Mouse (Mus musculus) kidney, postnatal 25 days (tissue): ENCODE measurements around the gene Scgn.

Source experiments
- DNase-seq, 2 experiments: peaks; one replicate each; pipeline ENCODE4 v3.0.0; 2021; ENCODE audit warnings: mixed read lengths in 2 of 2

Gene Scgn

DNA sequence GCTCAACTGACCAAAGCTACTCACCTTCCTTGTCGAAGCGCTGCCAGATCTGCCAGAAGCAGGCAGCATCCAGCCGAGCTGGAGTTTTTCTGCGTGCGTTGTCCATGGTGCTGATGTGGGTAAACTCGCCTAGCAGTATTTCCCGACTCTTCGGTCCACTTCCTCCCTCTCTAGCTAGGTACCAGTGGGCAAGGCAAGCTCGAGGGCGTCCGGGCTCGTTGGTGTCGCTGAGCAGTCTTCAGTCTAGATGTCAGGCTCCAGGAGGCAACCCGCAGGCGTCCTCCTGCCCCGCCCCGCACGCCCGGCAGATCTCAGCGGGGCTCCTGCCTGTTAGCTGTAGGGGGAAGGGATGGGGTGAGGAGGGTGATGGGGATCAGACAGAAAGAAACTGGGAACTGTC is at the start of gene Scgn:
Gene Scgn, minus strand, starts transcription at position 287 of the 400 bp plus-strand sequence.
- DNase-seq, result peak; percentile 78 to 81

DNA sequence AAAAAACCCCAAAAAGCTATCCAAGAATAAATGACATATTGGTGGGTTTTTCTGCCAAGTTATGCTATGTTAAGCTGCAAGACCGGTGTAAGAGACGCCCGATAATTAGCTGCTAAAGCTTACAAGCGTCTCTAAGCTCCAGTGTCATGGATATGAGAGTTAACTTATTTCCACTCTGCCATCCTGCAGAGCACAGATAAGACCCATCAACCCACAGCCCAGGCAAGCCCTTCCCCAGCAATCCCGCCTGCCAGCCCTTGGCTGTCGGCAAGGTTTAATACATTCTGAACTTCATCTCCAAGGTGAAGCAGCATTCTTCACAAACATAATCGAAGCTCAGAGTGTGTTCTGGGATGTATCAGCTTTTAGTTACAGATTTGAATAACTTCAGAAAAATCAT is 49.2 kb upstream of the Scgn start:
- no peak for DNase-seq

DNA sequence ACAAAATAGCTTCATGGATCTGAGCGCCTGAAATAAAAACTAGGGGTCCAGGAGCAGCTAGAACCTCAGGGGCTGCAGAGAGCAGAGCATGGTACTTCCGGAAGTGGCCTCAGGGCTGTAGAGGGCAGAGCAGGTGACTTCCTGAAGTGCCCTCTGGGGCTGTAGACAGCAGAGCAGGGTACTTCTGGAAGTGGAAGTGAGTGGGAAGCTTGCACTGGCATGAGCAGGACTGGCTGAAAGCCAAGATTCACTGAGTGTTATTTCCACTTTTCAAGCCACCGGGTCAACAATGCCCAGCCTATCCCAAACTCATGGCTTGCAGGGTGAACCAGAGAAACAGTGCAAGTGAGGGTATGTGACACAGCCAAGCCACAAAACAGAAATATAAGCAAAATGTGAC is 46.5 kb upstream of the Scgn start:
- peak; percentile 3 to 34 for DNase-seq

DNA sequence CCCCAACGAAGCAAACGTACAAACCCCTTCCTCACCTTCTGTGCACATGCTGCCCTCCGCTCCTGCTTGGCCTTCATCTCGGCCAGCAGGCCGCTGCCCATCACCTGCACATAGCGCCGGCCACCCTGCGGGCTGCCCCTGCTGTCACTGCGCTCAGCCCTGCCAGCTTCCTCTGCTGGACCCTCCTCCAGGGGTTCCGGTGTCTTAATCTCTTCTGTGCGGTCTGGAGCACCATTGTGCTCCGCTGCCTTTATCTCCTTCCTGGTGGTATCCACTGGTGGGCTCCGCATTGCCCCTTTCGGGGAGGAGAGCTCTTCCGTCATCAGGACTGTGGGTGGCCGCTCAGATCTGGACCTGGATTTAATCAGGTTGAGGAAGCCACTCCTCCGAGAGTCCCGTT is 45.1 kb upstream of the Scgn start:
- DNase-seq, result no peak

DNA sequence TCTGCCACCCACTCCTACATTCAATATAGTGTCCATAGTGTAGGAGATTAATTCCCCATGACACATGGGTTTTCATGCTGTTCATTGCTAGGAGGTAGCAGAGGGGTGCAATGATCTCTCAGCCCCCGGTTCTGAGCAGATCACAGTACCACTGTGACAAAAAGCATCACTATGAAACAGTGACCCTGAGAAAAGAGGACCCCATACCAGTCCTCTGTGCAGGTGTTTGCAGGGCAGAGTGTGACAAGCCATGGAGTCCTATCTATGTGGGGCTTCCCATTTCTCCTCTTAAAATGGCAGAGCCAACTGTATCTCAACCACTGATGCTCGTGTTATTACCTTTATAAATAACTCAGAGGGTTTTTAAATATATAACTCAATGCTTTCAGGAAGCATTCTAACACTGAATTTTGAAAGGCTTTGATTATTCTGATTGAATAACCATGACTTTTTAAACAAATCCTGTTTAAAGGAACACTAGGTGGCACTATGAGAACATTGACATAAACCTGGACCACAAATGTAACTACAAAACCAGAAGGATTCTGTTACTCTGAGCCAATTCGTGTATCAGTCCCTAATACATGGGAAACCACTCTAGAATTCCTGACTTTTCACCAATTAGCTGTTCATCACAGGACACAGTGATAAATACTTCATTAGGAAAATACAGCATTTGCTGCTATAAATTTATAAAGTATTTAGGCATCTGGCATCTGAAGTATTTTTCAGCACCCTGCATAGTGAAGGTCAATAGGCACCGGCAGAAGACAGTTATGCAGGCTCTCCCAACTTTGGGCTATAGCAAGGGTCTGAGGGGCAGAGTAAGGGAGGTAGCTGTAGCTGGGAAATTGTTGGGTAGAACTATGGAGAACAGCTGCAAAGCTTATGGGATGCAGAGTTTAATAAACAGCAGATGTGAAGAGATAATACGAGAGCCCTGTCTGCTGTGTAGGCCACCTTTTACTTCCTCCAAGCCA is 36.5 kb upstream of the Scgn start:
- DNase-seq, result no peak

DNA sequence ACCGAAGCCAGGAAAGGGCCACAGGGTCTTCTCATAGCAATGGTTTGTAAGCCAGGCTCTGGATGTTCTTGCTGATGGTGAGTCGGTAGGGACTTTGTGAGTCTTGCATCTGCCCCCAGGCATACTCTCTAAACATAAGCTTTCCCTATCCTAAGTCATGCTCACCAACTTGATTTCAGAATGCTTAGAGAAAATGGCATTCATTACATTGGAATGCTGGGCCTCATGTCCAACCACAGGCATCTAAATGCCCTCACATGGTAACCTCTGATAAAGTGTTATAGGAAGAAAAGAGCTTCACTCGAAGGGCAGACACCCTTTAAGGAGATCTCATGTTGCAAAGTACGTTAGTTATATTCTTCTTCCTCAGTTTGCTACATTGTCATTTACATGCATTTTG is 27.5 kb upstream of the Scgn start:
- no peak for DNase-seq

DNA sequence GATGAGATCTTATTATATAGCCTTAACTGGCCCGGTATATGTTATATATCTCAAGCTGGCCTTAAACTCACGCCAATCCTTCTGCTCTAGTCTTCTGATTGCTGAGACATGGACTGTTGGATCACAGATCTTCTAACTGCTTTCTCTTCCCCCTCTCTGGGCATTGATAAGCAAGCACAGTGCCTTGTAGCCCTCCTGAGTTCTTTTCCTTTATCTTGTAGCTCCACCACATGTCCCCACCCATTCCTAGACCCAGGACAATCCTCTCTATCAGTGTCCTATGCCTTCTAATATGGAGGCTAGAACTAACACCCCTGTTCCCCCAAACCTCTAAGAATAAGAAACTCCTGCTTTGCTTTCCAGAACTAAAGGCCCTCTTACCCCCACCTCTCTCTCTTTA is 14.5 kb upstream of the Scgn start:
- no peak for DNase-seq

DNA sequence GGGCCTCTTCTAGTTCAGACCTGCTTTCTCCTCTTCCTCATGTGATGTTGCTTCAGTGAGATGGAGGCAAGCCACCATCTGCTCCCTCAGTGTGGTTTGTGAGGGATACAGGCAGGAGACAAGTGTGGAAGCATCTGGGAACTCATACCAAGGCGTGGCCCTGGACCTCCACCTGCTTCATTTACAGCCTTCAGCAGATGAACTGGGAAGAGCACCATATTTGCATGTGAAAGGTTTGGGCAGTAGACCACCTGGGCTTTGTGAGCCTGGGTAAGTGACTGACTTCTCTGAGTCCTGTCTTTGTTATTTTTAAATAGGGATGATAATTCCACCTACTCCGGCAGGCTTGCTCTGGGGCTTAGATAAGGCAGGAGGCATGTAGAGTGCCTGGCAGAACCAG is 10.8 kb upstream of the Scgn start:
- no peak for DNase-seq

DNA sequence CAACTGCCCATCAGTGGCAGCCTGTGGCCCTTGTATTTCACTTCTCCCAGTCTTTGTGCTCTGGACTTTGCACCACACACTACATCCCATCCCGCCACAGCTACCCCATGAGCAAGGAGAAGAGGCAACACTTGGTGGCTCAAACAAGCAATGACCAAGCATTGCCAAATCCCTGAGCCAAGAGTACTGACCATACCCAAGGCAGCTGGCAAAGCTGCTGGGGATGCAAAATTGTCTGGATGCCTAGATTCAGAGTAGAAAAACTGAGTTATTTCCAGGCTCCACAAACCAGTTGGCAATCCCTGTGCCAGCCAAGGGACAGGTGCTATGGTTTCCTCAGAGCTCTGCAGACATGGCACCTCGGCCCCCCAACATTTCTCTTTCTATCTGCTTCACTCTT is 10.1 kb upstream of the Scgn start:
- DNase-seq, result no peak

DNA sequence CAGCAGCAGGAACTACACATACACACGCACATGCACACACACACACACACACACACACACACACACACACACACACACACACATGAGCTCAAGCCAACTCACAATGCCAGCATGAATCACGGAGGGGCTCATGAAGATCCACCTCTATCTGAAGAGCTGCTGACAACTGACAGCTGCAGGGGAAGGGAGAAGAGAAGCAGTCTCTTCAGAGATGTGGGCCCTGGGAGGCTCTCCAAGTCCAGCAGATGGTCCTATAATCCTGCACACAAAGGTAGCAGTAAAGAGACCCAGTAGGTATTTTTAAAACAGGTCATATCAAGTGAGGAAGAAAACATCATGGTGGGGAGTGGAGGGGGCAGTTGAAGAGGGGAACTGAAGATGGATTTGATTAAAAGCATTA is 7.8 kb upstream of the Scgn start:
- DNase-seq, result no peak

DNA sequence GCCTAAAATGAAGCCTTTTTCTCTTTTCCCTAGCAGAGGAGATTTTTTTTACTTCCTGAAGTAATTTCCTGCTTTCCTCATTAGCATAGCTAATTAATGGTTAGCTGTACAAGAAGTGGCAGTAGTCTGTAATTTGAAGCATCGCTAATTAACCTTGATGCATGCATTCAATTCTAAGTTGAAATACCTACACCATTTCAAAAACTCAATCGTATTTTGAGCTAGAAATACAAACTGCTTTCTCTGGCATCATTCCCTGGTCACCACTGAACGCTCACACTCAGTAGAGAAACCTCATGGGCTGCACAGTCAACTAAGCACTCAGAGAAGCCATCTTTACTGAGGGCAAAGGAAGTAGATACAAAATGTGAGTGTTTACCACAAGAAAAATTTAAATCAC is 3.7 kb upstream of the Scgn start:
- DNase-seq, result no peak

DNA sequence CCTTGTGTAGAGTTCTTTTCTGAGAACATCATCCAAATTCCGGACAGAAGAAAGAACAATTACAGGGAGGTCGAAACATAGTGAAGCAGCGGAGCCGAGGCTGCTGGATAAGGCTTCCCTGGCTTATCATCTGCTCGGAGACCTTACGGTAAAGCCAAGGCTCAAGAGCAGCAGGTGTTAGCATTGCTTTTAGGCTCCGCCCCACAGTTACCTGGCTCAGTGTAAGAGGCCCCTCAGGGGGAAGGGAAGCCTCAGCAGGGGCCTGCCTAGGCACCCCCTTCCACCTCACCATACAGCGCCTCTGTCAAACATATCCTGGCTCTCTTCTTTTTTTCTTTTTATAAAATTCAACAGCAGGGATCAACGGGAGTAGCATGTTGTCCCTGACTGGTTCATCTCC is 3.0 kb upstream of the Scgn start:
- no peak for DNase-seq

DNA sequence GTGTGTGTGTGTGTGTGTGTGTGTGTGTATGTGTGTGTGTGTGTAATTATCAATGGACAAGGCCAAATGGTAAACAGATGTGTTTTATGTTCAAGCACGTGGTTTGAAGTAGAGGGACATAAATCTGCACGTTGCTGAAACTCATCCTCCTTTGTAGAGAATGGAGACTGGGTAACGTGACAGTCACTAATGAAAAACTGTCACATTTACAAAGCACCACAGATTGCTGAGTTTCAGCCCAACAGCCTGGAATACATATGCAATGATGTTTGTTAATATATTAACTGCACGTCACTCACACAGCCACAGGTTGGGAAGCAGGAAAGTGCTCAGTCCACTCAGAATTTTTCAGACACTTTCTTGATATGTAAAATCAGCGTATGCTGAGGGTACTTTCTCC is 563 bp downstream of the Scgn start:
- DNase-seq, result no peak

DNA sequence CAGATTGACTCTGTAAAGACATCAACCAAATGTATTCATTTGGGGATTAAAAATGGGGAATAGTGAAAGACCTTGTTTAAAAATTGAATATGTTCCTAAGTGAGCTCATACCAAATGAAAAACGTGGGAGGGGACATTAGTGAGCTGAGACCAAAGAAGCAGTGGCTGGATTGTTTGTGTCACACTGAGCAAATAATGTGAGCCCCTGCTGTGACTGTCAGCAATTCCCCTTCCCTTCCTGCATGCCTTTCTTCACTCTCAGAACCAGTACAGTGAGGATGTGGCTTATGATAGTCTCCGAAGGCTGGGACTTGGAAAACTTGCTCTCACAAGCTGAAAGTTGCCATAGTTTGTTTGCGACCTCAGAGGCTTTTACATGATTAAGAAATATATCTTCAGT is 5.9 kb downstream of the Scgn start:
- DNase-seq, result no peak

DNA sequence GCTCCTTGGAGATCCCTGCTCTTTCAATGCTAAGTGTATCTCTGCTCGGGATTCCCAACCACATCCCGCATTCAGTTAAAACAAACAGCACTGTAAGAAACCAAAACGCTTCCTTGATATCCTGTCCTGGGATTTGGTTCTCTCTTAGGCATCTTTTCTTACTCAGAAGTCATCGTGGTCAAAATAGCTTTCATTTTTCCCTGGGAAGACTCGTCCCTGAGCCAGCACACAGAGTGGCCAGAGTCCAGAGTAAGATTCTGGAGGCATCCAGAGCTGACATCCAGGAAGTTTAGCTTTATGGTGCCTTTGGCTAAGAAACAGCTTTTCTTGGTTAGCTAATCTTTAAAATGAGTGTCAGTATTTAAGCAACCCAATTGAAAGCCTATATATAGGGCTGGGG is 18.7 kb downstream of the Scgn start:
- no peak for DNase-seq

DNA sequence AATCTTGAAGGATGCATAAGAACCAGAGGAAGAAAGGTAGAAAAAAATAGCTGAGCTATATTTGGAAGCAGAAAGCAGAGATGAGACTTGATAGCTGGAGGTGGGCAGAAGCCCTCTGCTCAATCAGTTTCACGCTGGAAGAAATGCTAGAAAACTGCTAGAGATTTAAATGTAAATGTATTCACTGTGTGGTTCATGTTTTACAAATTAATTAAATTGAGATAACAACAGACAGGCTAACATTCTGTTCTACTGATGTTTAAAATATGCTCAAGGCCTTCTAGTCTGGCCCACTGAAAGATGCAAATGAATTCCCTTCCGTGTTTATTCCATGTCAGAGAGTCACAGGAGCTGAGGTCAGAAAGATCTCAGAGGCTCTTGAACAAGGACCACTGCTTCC is 19.1 kb downstream of the Scgn start:
- no peak for DNase-seq

DNA sequence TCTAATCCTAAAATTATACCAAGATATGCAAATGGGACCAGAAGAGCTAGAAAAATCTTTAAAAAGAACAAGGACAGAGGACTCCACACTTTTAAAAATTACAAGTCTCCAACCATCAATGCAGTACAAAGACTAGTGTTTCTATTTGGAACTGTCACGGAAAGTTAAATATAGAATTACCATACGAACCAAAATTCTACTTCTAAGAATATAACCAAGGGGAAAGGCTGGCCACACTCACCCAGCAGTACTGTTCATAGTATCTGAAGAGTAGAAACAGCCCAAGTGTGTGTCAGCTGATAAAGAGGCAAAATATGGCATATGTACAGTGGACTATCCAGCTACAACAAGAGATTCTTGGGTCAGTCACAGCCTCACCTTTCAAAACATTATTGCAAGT is 26.1 kb downstream of the Scgn start:
- no peak for DNase-seq

DNA sequence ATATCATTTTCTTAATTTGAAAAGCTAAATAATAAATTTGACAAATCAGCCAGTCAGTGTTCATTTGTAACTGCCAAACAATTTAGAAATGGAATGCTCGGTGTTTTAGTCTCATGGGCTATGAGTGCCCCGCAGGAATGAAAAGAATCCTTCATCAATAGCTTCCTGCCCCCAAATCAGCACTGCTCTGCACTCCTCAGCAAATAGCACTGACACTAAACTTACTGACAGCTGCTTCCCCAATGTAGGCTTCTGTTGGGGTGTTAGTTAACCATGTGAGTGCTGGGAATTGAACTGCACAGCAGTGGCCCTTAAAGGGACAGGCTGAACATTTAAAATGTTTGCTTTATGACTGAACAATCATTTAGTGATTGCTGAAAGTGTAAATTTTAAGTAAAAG is 31.2 kb downstream of the Scgn start:
- no peak for DNase-seq

DNA sequence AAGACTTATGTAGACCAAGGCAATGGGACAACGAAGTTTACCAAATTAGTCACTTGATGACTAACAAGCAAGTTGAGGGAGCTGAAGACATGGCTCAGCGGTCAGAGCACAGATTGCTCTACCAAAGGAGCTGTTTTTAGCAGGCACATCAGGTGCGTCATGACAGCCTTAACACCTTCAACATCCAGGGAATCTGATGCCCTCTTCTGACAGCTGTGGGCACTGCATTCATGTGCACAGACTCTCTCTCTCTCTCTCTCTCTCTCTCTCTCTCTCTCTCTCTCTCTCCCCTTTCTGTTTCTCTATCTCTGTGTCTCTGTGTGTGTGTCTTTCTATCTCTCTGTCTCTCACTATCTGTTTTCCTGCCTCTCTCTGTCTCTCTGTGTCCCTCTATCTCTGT is 40.1 kb downstream of the Scgn start:
- peak; percentile 64 to 72 for DNase-seq

DNA sequence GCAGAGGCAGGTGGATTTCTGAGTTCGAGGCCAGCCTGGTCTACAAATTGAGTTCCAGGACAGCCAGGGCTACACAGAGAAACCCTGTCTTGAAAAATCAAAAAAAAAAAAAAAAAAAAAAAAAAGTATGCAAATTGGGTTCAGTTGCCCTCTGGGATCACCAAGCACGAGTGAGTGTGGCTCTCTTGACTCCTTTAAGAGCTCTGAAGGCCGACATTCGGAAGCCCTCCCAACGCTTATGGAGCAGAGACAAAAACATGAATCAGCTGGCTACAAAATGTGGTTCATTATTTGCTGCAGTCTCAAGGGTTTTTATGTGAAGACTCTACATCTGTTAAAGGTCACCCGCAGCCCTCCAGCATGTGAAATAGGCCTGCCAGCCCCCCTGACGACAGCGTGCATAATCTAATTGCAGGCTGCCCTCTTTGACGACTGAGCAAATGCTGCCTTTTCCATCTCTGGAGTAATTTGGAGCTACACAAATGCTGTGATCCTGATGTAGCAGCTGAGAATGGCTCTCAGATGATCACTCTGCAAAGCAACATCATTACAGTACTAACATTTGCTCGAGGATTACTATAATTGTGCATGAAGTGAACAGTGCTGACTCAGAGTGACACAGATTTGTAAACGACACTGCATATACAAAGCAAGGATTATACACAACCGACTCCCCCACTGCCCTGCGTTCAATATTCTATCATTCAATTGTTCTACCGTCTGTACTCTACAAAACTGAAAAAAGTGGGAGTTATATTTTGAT is 41.3 kb downstream of the Scgn start:
- no peak for DNase-seq

DNA sequence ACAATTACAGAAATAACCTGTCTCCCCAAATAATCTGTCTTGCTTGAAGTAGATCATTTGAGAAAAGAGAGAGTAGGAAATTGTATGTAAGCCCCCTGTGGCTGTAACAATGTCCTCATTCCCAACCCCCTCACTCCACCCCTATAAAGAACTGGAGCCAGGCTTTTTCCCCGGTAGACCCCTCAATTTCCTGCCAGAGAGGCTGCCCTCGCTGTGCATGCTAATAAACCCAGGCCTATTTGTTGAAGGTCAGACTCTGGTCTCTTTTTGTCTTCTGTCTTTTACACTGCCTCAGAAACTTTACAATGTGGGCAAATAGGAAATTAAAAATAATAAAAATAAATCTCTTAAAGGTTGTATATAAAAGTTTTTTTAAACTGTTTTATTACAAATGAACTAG is 44.8 kb downstream of the Scgn start:
- no peak for DNase-seq

DNA sequence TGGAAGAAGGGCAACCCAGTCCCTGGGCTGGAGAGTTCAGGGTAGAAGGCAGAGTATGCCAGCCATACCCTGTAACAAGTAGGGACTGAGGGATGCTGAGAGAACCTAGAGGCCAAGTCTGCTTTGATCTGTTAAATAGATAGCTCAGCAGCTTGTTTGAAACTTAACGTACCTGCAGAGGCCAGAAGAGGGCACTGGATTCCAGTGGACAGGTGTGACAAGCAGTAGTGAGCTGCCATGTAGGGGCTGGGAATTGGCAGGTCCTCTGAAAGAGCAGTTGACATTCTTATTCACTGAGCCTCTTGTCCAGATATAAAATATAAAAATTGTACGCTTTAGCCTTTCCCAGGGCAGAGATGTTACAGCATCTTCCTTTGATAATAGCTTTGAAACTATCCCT is 48.2 kb downstream of the Scgn start:
- DNase-seq, result no peak

DNA sequence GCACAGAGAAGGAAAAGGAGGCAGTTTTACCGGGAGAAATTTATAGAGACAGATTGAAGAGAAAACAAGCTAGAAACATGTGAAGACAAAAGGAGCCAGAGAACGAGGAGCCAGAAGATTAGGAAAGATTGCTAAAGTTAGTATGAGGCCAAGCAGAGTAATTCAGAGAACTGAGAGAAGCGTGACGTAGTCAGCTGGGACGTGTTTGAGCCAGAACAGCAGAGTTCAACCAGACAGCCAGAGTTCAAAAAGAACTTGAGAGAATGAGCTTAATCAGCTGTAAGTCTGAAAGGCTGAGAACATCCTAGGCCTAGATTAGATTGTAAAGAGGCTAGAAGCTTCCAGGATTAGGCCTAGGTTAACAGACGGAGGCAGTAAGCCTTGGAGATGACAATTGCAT is 50.7 kb downstream of the Scgn start:
- no peak for DNase-seq

DNA sequence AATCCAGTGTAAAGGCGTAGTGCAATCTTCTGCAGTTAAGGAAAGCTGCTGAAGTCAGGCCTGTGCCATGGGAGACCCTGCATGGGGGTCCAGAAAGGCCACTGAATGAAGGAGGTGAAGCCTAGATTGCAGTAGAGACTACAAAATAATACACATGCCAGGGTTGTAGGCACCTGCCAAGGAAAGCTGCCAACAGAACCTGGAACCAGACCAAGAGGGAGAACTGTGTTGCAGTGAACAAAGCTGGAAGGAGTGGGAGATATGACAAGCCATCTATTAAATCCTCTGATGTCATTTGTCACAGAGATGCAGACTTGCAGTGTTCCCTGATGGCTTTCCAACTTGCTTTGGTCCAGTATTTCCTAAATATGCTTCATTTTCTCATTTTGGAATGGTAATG is 52.3 kb downstream of the Scgn start:
- peak; percentile 63 to 75 for DNase-seq

DNA sequence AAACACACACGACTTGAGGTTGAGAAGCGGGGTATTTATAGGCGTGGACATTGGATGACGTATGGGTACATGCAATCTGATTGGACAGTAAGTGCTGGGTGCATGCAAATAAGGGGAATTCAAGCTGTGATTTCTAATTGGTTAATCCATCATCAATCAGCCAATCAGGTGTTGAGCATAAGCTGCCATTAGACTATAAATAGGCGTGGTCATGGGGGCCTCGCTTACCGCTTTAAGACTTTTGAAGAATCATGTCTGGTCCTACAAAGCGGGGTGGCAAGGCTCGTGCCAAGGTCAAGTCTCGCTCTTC is 56.8 kb downstream of the Scgn start, which contains the start of gene Hist1h2aa:
Gene Hist1h2aa, plus strand, starts transcription at position 252 of the 310 bp plus-strand sequence.
- DNase-seq, result no peak
